Mouse (Mus musculus): ENCODE data around the gene Fmc1. TPM values are rescaled to one million over a fixed set of nuclear protein-coding genes. Genes with fewer than 3 reads are reported as not detected.
A peak's percentile ranks its signal among the peaks of the same experiment; 100 is the strongest.

The Fmc1 gene
- polyA plus RNA-seq (2014; fragmentation: Nextera tagmentation; extraction: Ambion mirVana), result 137 and 148 TPM in 2 replicates

DNA sequence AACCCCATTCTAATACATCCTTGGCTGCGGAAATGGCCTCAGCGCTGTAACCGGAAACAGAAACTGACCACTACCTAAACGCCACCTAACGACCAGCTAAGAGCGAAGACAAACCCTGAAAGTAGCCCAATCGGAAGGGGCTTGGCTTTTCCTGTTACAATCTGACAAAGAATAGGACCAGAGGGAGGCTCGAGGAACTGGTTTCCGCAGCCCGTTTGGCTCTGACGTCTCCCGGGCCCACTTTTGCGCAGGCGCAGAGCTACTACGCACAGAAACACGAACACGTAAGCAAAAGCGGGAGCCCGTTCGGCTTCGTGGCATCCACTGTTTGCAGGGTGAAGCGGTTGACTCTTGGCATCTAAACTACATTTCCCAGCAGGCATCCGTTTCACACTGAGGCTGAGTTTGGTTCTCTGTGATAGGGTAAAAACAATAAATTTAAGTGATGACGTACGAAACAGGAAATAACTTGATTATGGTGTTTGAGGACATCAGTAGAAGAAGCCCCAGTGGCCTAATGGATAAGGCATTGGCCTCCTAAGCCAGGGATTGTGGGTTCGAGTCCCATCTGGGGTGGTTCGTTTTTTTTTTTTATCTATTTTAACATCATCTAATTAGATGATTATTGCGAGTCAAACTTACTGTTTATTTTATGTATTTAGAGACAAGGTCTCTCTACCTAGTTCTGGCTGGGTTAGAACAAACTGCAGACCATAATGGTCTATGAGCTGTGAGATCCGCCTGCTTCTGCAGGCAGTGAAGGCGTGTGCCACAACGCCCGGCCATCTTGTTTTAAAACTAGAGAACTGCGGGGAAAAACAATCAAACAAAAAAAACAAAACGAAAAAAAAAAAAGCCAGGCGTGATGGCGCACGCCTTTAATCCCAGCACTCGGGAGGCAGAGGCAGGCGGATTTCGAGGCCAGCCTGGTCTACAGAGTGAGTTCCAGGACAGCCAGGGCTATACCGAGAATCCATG lies at the start of gene Fmc1:
Gene Fmc1 (plus strand): TSS at position 75 of the 978 bp plus-strand sequence.
- peak within 1 kb of the TSS; percentile 68 for H3K9ac ChIP-seq (replicated peaks; ENCODE audit: low read depth, low read length)
- H3K27me3 ChIP-seq (ENCODE audit: control insufficient read depth, insufficient read depth, low read length), result no peaks in the 10 kb centered on the region
- H3K9me3 ChIP-seq (ENCODE audit: control insufficient read depth, low read depth, low read length), result no peaks in the 10 kb centered on the region
- H3K27ac ChIP-seq (ENCODE audit: low read length), result peak within 1 kb of the TSS; percentile 97
- no peaks in the 10 kb centered on the region for H3K36me3 ChIP-seq (ENCODE audit: control insufficient read depth, insufficient read depth, low read length)
- 5% methylated on average over 41 of the region's 41 CpGs for WGBS
- peak; percentile 93 for ATAC-seq (ENCODE audit: insufficient number of reproducible peaks, insufficient read depth, low FRiP score, low read depth)
- peaks cover 4% of the 10 kb centered on the region; the same call in 1 of the 2 replicates for H3K4me1 ChIP-seq (ENCODE audit: control insufficient read depth, insufficient read depth, low read length)
- H3K4me3 ChIP-seq (ENCODE audit: low read depth, low read length), result peak within 1 kb of the TSS; percentile 80
- peak within 1 kb of the TSS; percentile 60 for H3K4me2 ChIP-seq (replicated peaks; ENCODE audit: low read depth, low read length)

DNA sequence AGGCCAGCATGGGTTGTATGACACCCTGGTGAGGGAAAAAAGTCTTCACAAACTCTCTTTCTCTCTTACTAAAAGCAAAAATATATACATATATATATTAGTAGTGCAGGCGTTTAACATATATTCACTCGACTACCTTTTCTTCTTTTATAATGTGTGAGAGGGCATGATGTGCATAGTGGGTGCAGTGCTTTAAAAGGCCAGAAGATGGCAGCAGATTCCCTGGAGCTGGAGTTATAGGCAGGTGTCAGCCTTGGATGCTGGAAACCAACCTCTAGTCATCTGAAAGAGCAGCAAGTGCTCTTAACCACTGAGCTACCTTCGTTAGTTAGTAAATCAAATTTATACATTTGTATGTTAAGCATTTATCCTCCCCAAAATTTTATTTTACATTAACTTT lies 40.8 kb upstream of the Fmc1 start:
- Histone ChIP-seq H3K36me3 (ENCODE audit: control insufficient read depth, insufficient read depth, low read length) (peaks cover 22% of the 10 kb centered on the region), H3K9me3 (ENCODE audit: control insufficient read depth, low read depth, low read length) (no peaks in the 10 kb centered on the region), H3K4me2 (replicated peaks; ENCODE audit: low read depth, low read length) (no peak overlapping the region), H3K4me1 (ENCODE audit: control insufficient read depth, insufficient read depth, low read length) (no peaks in the 10 kb centered on the region), H3K4me3 (ENCODE audit: low read depth, low read length) (no peak overlapping the region), H3K27me3 (ENCODE audit: control insufficient read depth, insufficient read depth, low read length) (no peaks in the 10 kb centered on the region), H3K27ac (ENCODE audit: low read length) (no peak overlapping the region), H3K9ac (replicated peaks; ENCODE audit: low read depth, low read length) (no peak overlapping the region)
- no peak for ATAC-seq (ENCODE audit: insufficient number of reproducible peaks, insufficient read depth, low FRiP score, low read depth)
- WGBS, result 86% methylated on average over 3 of the region's 3 CpGs

DNA sequence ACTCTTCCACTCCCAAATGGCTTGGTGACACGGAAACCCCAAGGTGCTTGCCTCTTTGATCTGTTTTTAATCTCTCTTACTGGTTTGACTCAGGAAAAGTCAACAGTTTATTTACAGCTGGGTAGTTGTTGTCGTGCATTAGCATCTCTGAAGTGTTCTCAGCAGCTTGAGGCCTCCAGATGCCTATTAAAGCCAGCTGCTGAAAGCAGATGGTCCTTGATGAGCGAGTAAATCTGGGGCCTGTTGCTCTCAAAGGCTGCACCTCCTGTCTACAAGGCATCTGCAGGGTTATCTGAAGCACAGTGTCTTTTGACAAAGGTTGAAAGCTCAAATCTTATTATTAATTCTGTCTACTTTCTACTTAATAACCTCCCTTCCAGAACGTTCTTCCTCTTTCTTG lies 37.7 kb upstream of the Fmc1 start:
- 41% methylated on average over 4 of the region's 4 CpGs for WGBS
- Histone ChIP-seq H3K4me3 (ENCODE audit: low read depth, low read length) (no peak overlapping the region), H3K36me3 (ENCODE audit: control insufficient read depth, insufficient read depth, low read length) (peaks cover 32% of the 10 kb centered on the region), H3K9ac (replicated peaks; ENCODE audit: low read depth, low read length) (no peak overlapping the region), H3K9me3 (ENCODE audit: control insufficient read depth, low read depth, low read length) (no peaks in the 10 kb centered on the region), H3K27me3 (ENCODE audit: control insufficient read depth, insufficient read depth, low read length) (no peaks in the 10 kb centered on the region), H3K4me1 (ENCODE audit: control insufficient read depth, insufficient read depth, low read length) (no peaks in the 10 kb centered on the region), H3K4me2 (replicated peaks; ENCODE audit: low read depth, low read length) (no peak overlapping the region), H3K27ac (ENCODE audit: low read length) (no peak overlapping the region)
- ATAC-seq (ENCODE audit: insufficient number of reproducible peaks, insufficient read depth, low FRiP score, low read depth), result no peak

DNA sequence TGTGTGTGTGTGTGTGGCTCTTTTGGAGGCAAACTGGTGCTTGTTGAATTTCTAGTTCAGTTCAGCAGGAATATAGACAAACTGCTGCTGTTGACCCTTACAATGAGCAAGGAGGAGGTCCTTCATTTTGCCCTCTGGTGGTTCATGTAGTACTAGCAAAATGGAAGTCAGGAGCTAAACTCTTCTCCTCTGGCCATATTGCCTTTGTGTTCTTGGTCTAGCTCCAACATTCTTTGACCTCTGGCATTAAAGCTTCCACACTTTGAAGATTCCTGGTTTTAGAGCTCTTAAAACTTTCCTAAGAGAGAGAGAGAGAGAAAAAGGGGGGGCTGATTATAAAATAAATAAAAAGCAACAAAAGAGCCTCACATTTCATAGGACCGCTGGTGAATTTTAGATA lies 21.2 kb upstream of the Fmc1 start:
- no peaks in the 10 kb centered on the region for H3K9me3 ChIP-seq (ENCODE audit: control insufficient read depth, low read depth, low read length)
- no peak overlapping the region for H3K27ac ChIP-seq (ENCODE audit: low read length)
- no peak for ATAC-seq (ENCODE audit: insufficient number of reproducible peaks, insufficient read depth, low FRiP score, low read depth)
- no peak overlapping the region for H3K4me3 ChIP-seq (ENCODE audit: low read depth, low read length)
- no peaks in the 10 kb centered on the region for H3K27me3 ChIP-seq (ENCODE audit: control insufficient read depth, insufficient read depth, low read length)
- no peak overlapping the region for H3K4me2 ChIP-seq (replicated peaks; ENCODE audit: low read depth, low read length)
- H3K9ac ChIP-seq (replicated peaks; ENCODE audit: low read depth, low read length), result no peak overlapping the region
- 87% methylated on average over 1 of the region's 1 CpGs for WGBS
- no peaks in the 10 kb centered on the region for H3K36me3 ChIP-seq (ENCODE audit: control insufficient read depth, insufficient read depth, low read length)
- no peaks in the 10 kb centered on the region for H3K4me1 ChIP-seq (ENCODE audit: control insufficient read depth, insufficient read depth, low read length)

DNA sequence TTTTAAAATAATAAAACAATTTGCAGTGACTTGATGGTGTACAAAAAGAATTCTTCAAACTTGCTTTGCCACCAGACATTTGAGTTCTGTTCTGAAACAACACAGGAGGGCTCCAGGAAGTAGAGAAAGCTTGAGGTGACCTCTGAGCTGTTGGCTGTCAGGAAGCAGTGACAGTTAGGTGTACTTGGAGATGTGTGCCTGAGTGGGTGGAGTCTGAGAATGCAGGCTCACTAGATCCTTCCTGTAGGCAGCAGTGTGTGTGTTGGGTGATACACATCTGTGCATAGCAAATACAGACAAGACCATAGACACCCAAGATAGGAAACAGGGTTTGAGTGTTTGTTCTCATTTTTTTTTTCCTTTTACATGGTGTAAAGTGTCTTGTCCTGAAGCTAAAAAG lies 20.5 kb upstream of the Fmc1 start:
- Histone ChIP-seq H3K4me2 (replicated peaks; ENCODE audit: low read depth, low read length) (no peak overlapping the region), H3K4me3 (ENCODE audit: low read depth, low read length) (no peak overlapping the region), H3K4me1 (ENCODE audit: control insufficient read depth, insufficient read depth, low read length) (no peaks in the 10 kb centered on the region), H3K27me3 (ENCODE audit: control insufficient read depth, insufficient read depth, low read length) (no peaks in the 10 kb centered on the region), H3K9ac (replicated peaks; ENCODE audit: low read depth, low read length) (no peak overlapping the region), H3K27ac (ENCODE audit: low read length) (no peak overlapping the region), H3K9me3 (ENCODE audit: control insufficient read depth, low read depth, low read length) (no peaks in the 10 kb centered on the region), H3K36me3 (ENCODE audit: control insufficient read depth, insufficient read depth, low read length) (no peaks in the 10 kb centered on the region)
- ATAC-seq (ENCODE audit: insufficient number of reproducible peaks, insufficient read depth, low FRiP score, low read depth), result no peak

DNA sequence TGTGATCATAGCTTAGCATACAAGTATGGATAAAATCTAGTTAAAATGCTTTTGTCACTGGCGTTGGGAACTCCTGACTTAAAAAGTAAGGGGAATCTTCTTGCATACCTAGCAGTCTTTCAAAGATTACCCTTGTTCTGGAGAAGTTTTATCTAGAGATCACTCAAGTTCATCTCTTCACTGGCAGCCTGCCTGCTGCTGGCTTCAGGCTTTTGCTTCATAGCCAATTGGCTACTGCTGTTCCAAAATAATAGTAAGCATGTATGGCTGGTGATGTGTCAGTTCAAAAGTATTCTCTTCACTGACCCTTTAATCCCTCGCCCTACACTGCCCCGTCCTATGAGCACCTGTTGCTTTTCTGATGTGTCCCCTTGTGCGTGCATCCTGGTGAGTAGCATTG lies 18.1 kb upstream of the Fmc1 start:
- no peaks in the 10 kb centered on the region for H3K4me1 ChIP-seq (ENCODE audit: control insufficient read depth, insufficient read depth, low read length)
- no peak overlapping the region for H3K27ac ChIP-seq (ENCODE audit: low read length)
- no peak overlapping the region for H3K4me3 ChIP-seq (ENCODE audit: low read depth, low read length)
- H3K9me3 ChIP-seq (ENCODE audit: control insufficient read depth, low read depth, low read length), result no peaks in the 10 kb centered on the region
- H3K36me3 ChIP-seq (ENCODE audit: control insufficient read depth, insufficient read depth, low read length), result no peaks in the 10 kb centered on the region
- H3K4me2 ChIP-seq (replicated peaks; ENCODE audit: low read depth, low read length), result no peak overlapping the region
- H3K9ac ChIP-seq (replicated peaks; ENCODE audit: low read depth, low read length), result no peak overlapping the region
- WGBS, result 94% methylated on average over 4 of the region's 4 CpGs
- no peak for ATAC-seq (ENCODE audit: insufficient number of reproducible peaks, insufficient read depth, low FRiP score, low read depth)
- H3K27me3 ChIP-seq (ENCODE audit: control insufficient read depth, insufficient read depth, low read length), result no peaks in the 10 kb centered on the region

DNA sequence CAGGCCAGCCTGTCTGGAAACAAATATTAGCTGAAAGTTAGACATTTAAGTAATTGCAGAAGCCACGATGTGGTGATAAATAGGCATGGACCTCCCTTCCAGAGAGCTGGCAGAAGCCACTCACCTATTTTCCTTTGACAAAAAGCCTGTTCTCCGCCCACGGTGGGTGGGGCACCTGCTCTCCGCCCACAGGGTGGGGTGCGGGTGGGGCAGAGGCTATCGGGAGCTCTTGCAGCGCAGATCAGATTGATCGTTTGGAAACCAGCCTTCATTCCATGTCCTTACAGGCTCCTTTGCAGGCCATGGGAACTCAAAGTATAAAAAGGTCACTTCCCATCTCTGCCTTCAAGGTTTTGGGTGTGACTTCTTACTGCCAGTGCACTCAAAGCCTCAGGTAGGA lies 9.5 kb upstream of the Fmc1 start:
- no peaks in the 10 kb centered on the region for H3K36me3 ChIP-seq (ENCODE audit: control insufficient read depth, insufficient read depth, low read length)
- H3K27me3 ChIP-seq (ENCODE audit: control insufficient read depth, insufficient read depth, low read length), result no peaks in the 10 kb centered on the region
- no peak overlapping the region for H3K9ac ChIP-seq (replicated peaks; ENCODE audit: low read depth, low read length)
- no peak overlapping the region for H3K27ac ChIP-seq (ENCODE audit: low read length)
- no peak overlapping the region for H3K4me2 ChIP-seq (replicated peaks; ENCODE audit: low read depth, low read length)
- no peaks in the 10 kb centered on the region for H3K9me3 ChIP-seq (ENCODE audit: control insufficient read depth, low read depth, low read length)
- 19% methylated on average over 8 of the region's 8 CpGs for WGBS
- H3K4me1 ChIP-seq (ENCODE audit: control insufficient read depth, insufficient read depth, low read length), result no peaks in the 10 kb centered on the region
- no peak overlapping the region for H3K4me3 ChIP-seq (ENCODE audit: low read depth, low read length)
- no peak for ATAC-seq (ENCODE audit: insufficient number of reproducible peaks, insufficient read depth, low FRiP score, low read depth)

DNA sequence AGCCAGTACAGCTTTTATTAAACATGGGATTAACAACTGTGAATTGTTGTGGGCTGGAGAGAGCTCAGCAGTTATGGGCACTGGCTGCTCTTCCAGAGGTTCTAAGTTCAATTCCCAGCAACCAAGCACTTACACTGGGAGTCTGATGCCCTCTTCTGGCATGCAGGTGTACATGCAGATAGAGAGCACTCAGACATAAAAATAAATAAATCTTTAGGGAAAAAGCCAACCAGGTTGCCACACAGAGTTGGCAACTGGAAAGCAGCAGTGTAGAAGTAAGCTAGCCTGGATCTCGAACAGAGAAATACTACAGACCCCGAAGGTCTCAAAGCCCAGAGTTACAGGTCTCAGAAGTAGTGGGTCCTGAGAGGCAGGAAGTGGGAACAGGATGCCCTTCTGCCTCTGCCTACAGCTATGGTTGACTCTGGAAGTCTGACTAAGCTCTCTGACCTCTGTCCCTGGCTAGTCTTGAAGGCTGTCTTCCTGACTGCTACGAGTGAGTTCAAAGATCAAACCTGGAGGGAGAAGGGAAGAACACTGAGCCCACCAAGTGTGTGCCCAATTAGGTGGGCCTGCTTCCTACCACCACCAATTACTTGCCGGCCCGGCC lies 2.0 kb upstream of the Fmc1 start:
- Histone ChIP-seq H3K4me3 (ENCODE audit: low read depth, low read length) (no peak overlapping the region), H3K9ac (replicated peaks; ENCODE audit: low read depth, low read length) (no peak overlapping the region), H3K4me2 (replicated peaks; ENCODE audit: low read depth, low read length) (no peak overlapping the region), H3K27me3 (ENCODE audit: control insufficient read depth, insufficient read depth, low read length) (no peaks in the 10 kb centered on the region), H3K36me3 (ENCODE audit: control insufficient read depth, insufficient read depth, low read length) (no peaks in the 10 kb centered on the region), H3K27ac (ENCODE audit: low read length) (no peak overlapping the region), H3K9me3 (ENCODE audit: control insufficient read depth, low read depth, low read length) (no peaks in the 10 kb centered on the region), H3K4me1 (ENCODE audit: control insufficient read depth, insufficient read depth, low read length) (peaks cover 4% of the 10 kb centered on the region; the same call in 1 of the 2 replicates)
- WGBS, result 54% methylated on average over 5 of the region's 5 CpGs
- ATAC-seq (ENCODE audit: insufficient number of reproducible peaks, insufficient read depth, low FRiP score, low read depth), result no peak
